Mouse (Mus musculus) frontal cortex, adult 2 months (tissue): ENCODE data around the gene B430306N03Rik. TPM values are rescaled to one million over a fixed set of nuclear protein-coding genes. Genes with fewer than 3 reads are reported as not detected.
"Not testable (repeated sequence)": the region's sequence is repeated elsewhere in the genome, so short reads cannot be mapped to it uniquely, and the experiment has no call there.

Source experiments
- DNase-seq, 2 experiments: peaks; one replicate each; pipeline ENCODE4 v3.0.0; 2022; ENCODE audit warnings: low spot score in 1 of 2; ENCODE audit errors: extremely low spot score in 1 of 2
- polyA plus RNA-seq: library from polyadenylated mRNA; depleted of rRNA; stranded (reverse); fragments of >200 nt; gene quantifications from 2 replicates; pipeline ENCODE4 v1.2.3, GENCODE M21; 2012; rRNA removed

Gene B430306N03Rik
- polyA plus RNA-seq = 0.12 and 0.13 TPM in 2 replicates

- DNase-seq = not testable (repeated sequence)
Observed at GRCm38 (mm10) chr17:48315905-48316579, at the start of gene B430306N03Rik. B430306N03Rik (plus strand) TSS chr17:48316141.

- DNase-seq = no peak
Observed at GRCm38 (mm10) chr17:48266610-48267304, 49.2 kb upstream of the B430306N03Rik start.

- DNase-seq = no peak
Observed at GRCm38 (mm10) chr17:48267591-48267990, 48.4 kb upstream of the B430306N03Rik start.

GRCm38 (mm10) chr17:48268276-48268675 is 47.7 kb upstream of the B430306N03Rik start:
- DNase-seq = no peak

GRCm38 (mm10) chr17:48269833-48270232 is 46.1 kb upstream of the B430306N03Rik start:
- no peak for DNase-seq

GRCm38 (mm10) chr17:48272158-48272557 is 43.8 kb upstream of the B430306N03Rik start:
- DNase-seq = no peak

- DNase-seq = no peak
Observed at GRCm38 (mm10) chr17:48272598-48272997, 43.3 kb upstream of the B430306N03Rik start.

- no peak for DNase-seq
Observed at GRCm38 (mm10) chr17:48274098-48274497, 41.8 kb upstream of the B430306N03Rik start.

- DNase-seq = peak; percentile 62 to 92
Observed at GRCm38 (mm10) chr17:48274885-48275284, 41.1 kb upstream of the B430306N03Rik start.

GRCm38 (mm10) chr17:48275736-48276135 is 40.2 kb upstream of the B430306N03Rik start:
- no peak for DNase-seq

GRCm38 (mm10) chr17:48278381-48278780 is 37.6 kb upstream of the B430306N03Rik start:
- DNase-seq = peak in 1 of 2 experiments; percentile 22

GRCm38 (mm10) chr17:48279002-48279401 is 36.9 kb upstream of the B430306N03Rik start:
- DNase-seq = no peak

- DNase-seq = no peak
Observed at GRCm38 (mm10) chr17:48280943-48281738, 34.8 kb upstream of the B430306N03Rik start.

- no peak for DNase-seq
Observed at GRCm38 (mm10) chr17:48281739-48282085, 34.2 kb upstream of the B430306N03Rik start.

GRCm38 (mm10) chr17:48286765-48287164 is 29.2 kb upstream of the B430306N03Rik start:
- no peak for DNase-seq

GRCm38 (mm10) chr17:48287276-48287675 is 28.7 kb upstream of the B430306N03Rik start:
- DNase-seq = peak in 1 of 2 experiments; percentile 26

- DNase-seq = no peak
Observed at GRCm38 (mm10) chr17:48293500-48294194, 22.3 kb upstream of the B430306N03Rik start.

- DNase-seq = no peak
Observed at GRCm38 (mm10) chr17:48299203-48299602, 16.7 kb upstream of the B430306N03Rik start, which contains the start of gene Treml2. Treml2 (plus strand) TSS chr17:48299498.

- DNase-seq = no peak
Observed at GRCm38 (mm10) chr17:48299756-48300155, 16.2 kb upstream of the B430306N03Rik start.

- no peak for DNase-seq
Observed at GRCm38 (mm10) chr17:48300199-48300598, 15.7 kb upstream of the B430306N03Rik start.
